Mouse (Mus musculus) kidney, postnatal 0 days (tissue): ENCODE measurements around the gene Rapgef5. TPM values are rescaled to one million over a fixed set of nuclear protein-coding genes. Genes with fewer than 3 reads are reported as not detected.

ENCODE experiments used
- ATAC-seq: fragments of 200-750 bp; cut with Nextera tagmentation; replicated peaks from 2 replicates; pipeline ENCODE4 v1.8.0; 2017; ENCODE audit warnings: low read depth, moderate number of reproducible peaks, moderate TSS enrichment, moderate library complexity; ENCODE audit not compliant: low FRiP score
- DNase-seq: peaks from one replicate; pipeline ENCODE4 v3.0.0-alpha.2; 2016; ENCODE audit warnings: low spot score
- H3K27ac ChIP-seq: fragments of 300-500 bp; sonication (generic); 2 replicates; pipeline ENCODE4 v1.5.1; 2014; ENCODE audit warnings: mild to moderate bottlenecking
- H3K27me3 ChIP-seq: fragments of 300-500 bp; sonication (generic); 2 replicates; pipeline ENCODE4 v1.6.1; 2014; ENCODE audit warnings: low read length, mixed read lengths; ENCODE audit not compliant: insufficient read depth
- H3K36me3 ChIP-seq: fragments of 300-500 bp; sonication (generic); 2 replicates; pipeline ENCODE4 v1.6.1; 2014; ENCODE audit warnings: low read length, mixed read lengths; ENCODE audit not compliant: insufficient read depth
- H3K4me1 ChIP-seq: fragments of 300-500 bp; sonication (generic); replicated peaks from 2 replicates; pipeline ENCODE4 v1.6.1; 2014; ENCODE audit warnings: antibody characterized with exemption, low read length, mixed read lengths; ENCODE audit not compliant: insufficient read depth
- H3K4me2 ChIP-seq: fragments of 300-500 bp; sonication (generic); 2 replicates; pipeline ENCODE4 v1.6.1; 2014; ENCODE audit warnings: mild to moderate bottlenecking, low read length, moderate library complexity, mixed read lengths
- H3K4me3 ChIP-seq: fragments of 300-500 bp; sonication (generic); replicated peaks from 2 replicates; pipeline ENCODE4 v1.5.1; 2014; ENCODE audit warnings: low read depth, low read length
- H3K9ac ChIP-seq: fragments of 300-500 bp; sonication (generic); 2 replicates; pipeline ENCODE4 v1.6.1; 2014; ENCODE audit warnings: low read depth, low read length
- H3K9me3 ChIP-seq: fragments of 300-500 bp; sonication (generic); replicated peaks from 2 replicates; pipeline ENCODE4 v1.6.1; 2016; ENCODE audit warnings: low read length, inconsistent platforms, mixed read lengths
- CTCF ChIP-seq: IDR thresholded peaks from 2 replicates; pipeline ENCODE4 v1.5.1; 2016; ENCODE audit warnings: antibody characterized with exemption, low read depth, mild to moderate bottlenecking, moderate library complexity
- WGBS: fragments of 180-500 bp; shearing (Covaris S2); extraction: QIAGEN DNeasy Blood & Tissue Kit; methylation state at CpG from one replicate; pipeline ENCODE4 v1.1.7; 2014; 5-methylcytosine and 5-hydroxymethylcytosine counted together
- polyA plus RNA-seq: library from polyadenylated mRNA; unstranded; fragments of >200 nt; fragmentation: Nextera tagmentation; extraction: Ambion mirVana; gene quantifications from 2 replicates; pipeline ENCODE4 v1.2.1, GENCODE M21; 2015

Rapgef5 gene
- polyA plus RNA-seq, 1 experiment from 2014 or later = 14.9 TPM

- H3K27ac ChIP-seq = no peak overlapping the region
- ATAC-seq (no peak), DNase-seq (no peak)
- no peak overlapping the region for H3K9ac ChIP-seq
- H3K4me3 ChIP-seq = no peak overlapping the region
- TF ChIP-seq CTCF = no peak
- no peaks in the 10 kb centered on the region for H3K27me3 ChIP-seq
- 91% methylated on average over 8 of the region's 8 CpGs for WGBS
- H3K4me2 ChIP-seq = no peak overlapping the region
- no peaks in the 10 kb centered on the region for H3K36me3 ChIP-seq
- H3K4me1 ChIP-seq = no peaks in the 10 kb centered on the region
- H3K9me3 ChIP-seq = no peaks in the 10 kb centered on the region
These were observed 186.0 kb downstream of the Rapgef5 start for GRCm38 (mm10) chr12:117702291-117702690.

- no peak overlapping the region for H3K27ac ChIP-seq
- no peak overlapping the region for H3K4me3 ChIP-seq
- no peak for ATAC-seq
- 92% methylated on average over 9 of the region's 9 CpGs for WGBS
- TF ChIP-seq CTCF = no peak
- H3K27me3 ChIP-seq = no peaks in the 10 kb centered on the region
- H3K4me2 ChIP-seq = no peak overlapping the region
- no peak for DNase-seq
- H3K9me3 ChIP-seq = no peaks in the 10 kb centered on the region
- no peaks in the 10 kb centered on the region for H3K36me3 ChIP-seq
- H3K9ac ChIP-seq = no peak overlapping the region
- no peaks in the 10 kb centered on the region for H3K4me1 ChIP-seq
These were observed 186.6 kb downstream of the Rapgef5 start for GRCm38 (mm10) chr12:117702928-117703327.

GRCm38 (mm10) chr12:117703413-117703812 lies 187.1 kb downstream of the Rapgef5 start:
- Histone ChIP-seq H3K36me3 (no peaks in the 10 kb centered on the region), H3K4me1 (no peaks in the 10 kb centered on the region), H3K9ac (no peak overlapping the region), H3K4me3 (no peak overlapping the region), H3K4me2 (no peak overlapping the region), H3K27me3 (no peaks in the 10 kb centered on the region), H3K27ac (no peak overlapping the region), H3K9me3 (no peaks in the 10 kb centered on the region)
- ATAC-seq = no peak
- TF ChIP-seq CTCF = no peak
- WGBS = 73% methylated on average over 2 of the region's 2 CpGs
- DNase-seq = no peak

GRCm38 (mm10) chr12:117705308-117705707 lies 189.0 kb downstream of the Rapgef5 start:
- no peak for DNase-seq
- no peak for TF ChIP-seq CTCF
- whole genome bisulfite sequencing = 89% methylated on average over 3 of the region's 3 CpGs
- Histone ChIP-seq H3K36me3 (no peaks in the 10 kb centered on the region), H3K27ac (no peak overlapping the region), H3K4me3 (no peak overlapping the region), H3K9me3 (no peaks in the 10 kb centered on the region), H3K4me1 (no peaks in the 10 kb centered on the region), H3K9ac (no peak overlapping the region), H3K27me3 (no peaks in the 10 kb centered on the region), H3K4me2 (no peak overlapping the region)
- ATAC-seq = no peak

- WGBS = 70% methylated on average over 12 of the region's 12 CpGs
- Histone ChIP-seq H3K27me3 (no peaks in the 10 kb centered on the region), H3K4me2 (no peak overlapping the region), H3K27ac (no peak overlapping the region), H3K4me1 (no peaks in the 10 kb centered on the region), H3K9ac (no peak overlapping the region), H3K36me3 (no peaks in the 10 kb centered on the region), H3K9me3 (no peaks in the 10 kb centered on the region), H3K4me3 (no peak overlapping the region)
- ATAC-seq (no peak), DNase-seq (no peak)
- no peak for TF ChIP-seq CTCF
These were observed 193.0 kb downstream of the Rapgef5 start for GRCm38 (mm10) chr12:117709280-117709679.

- Histone ChIP-seq H3K9me3 (no peaks in the 10 kb centered on the region), H3K36me3 (no peaks in the 10 kb centered on the region), H3K27me3 (no peaks in the 10 kb centered on the region), H3K4me1 (0 out of 2 replicates have a peak, but pooled peaks cover 4% of the 10 kb centered on the region), H3K4me2 (no peak overlapping the region), H3K4me3 (no peak overlapping the region), H3K27ac (no peak overlapping the region), H3K9ac (no peak overlapping the region)
- DNase-seq (no peak), ATAC-seq (no peak)
- TF ChIP-seq CTCF = no peak
- WGBS = 91% methylated on average over 6 of the region's 6 CpGs
These were observed 196.2 kb downstream of the Rapgef5 start for GRCm38 (mm10) chr12:117712474-117712873.

GRCm38 (mm10) chr12:117713616-117714015 lies 197.3 kb downstream of the Rapgef5 start:
- 0 out of 2 replicates have a peak, but pooled peaks cover 4% of the 10 kb centered on the region for H3K4me1 ChIP-seq
- H3K36me3 ChIP-seq = no peaks in the 10 kb centered on the region
- H3K9me3 ChIP-seq = no peaks in the 10 kb centered on the region
- 70% methylated on average over 6 of the region's 6 CpGs for WGBS
- no peak for TF ChIP-seq CTCF
- H3K27ac ChIP-seq = no peak overlapping the region
- no peak overlapping the region for H3K9ac ChIP-seq
- ATAC-seq (no peak), DNase-seq (no peak)
- H3K27me3 ChIP-seq = no peaks in the 10 kb centered on the region
- H3K4me3 ChIP-seq = no peak overlapping the region
- H3K4me2 ChIP-seq = no peak overlapping the region
